Mouse (Mus musculus) kidney, postnatal 0 days (tissue): ENCODE measurements around the gene Atp13a4. TPM values are rescaled to one million over a fixed set of nuclear protein-coding genes. Genes with fewer than 3 reads are reported as not detected.

Source experiments
- ATAC-seq: fragments of 200-750 bp; cut with Nextera tagmentation; replicated peaks from 2 replicates; pipeline ENCODE4 v1.8.0; 2017; ENCODE audit warnings: low read depth, moderate number of reproducible peaks, moderate TSS enrichment, moderate library complexity; ENCODE audit not compliant: low FRiP score
- DNase-seq: peaks from one replicate; pipeline ENCODE4 v3.0.0-alpha.2; 2016; ENCODE audit warnings: low spot score
- H3K27ac ChIP-seq: fragments of 300-500 bp; sonication (generic); 2 replicates; pipeline ENCODE4 v1.5.1; 2014; ENCODE audit warnings: mild to moderate bottlenecking
- H3K27me3 ChIP-seq: fragments of 300-500 bp; sonication (generic); 2 replicates; pipeline ENCODE4 v1.6.1; 2014; ENCODE audit warnings: low read length, mixed read lengths; ENCODE audit not compliant: insufficient read depth
- H3K36me3 ChIP-seq: fragments of 300-500 bp; sonication (generic); 2 replicates; pipeline ENCODE4 v1.6.1; 2014; ENCODE audit warnings: low read length, mixed read lengths; ENCODE audit not compliant: insufficient read depth
- H3K4me1 ChIP-seq: fragments of 300-500 bp; sonication (generic); replicated peaks from 2 replicates; pipeline ENCODE4 v1.6.1; 2014; ENCODE audit warnings: antibody characterized with exemption, low read length, mixed read lengths; ENCODE audit not compliant: insufficient read depth
- H3K4me2 ChIP-seq: fragments of 300-500 bp; sonication (generic); 2 replicates; pipeline ENCODE4 v1.6.1; 2014; ENCODE audit warnings: mild to moderate bottlenecking, low read length, moderate library complexity, mixed read lengths
- H3K4me3 ChIP-seq: fragments of 300-500 bp; sonication (generic); replicated peaks from 2 replicates; pipeline ENCODE4 v1.5.1; 2014; ENCODE audit warnings: low read depth, low read length
- H3K9ac ChIP-seq: fragments of 300-500 bp; sonication (generic); 2 replicates; pipeline ENCODE4 v1.6.1; 2014; ENCODE audit warnings: low read depth, low read length
- H3K9me3 ChIP-seq: fragments of 300-500 bp; sonication (generic); replicated peaks from 2 replicates; pipeline ENCODE4 v1.6.1; 2016; ENCODE audit warnings: low read length, inconsistent platforms, mixed read lengths
- CTCF ChIP-seq: IDR thresholded peaks from 2 replicates; pipeline ENCODE4 v1.5.1; 2016; ENCODE audit warnings: antibody characterized with exemption, low read depth, mild to moderate bottlenecking, moderate library complexity
- WGBS: fragments of 180-500 bp; shearing (Covaris S2); extraction: QIAGEN DNeasy Blood & Tissue Kit; methylation state at CpG from one replicate; pipeline ENCODE4 v1.1.7; 2014; 5-methylcytosine and 5-hydroxymethylcytosine counted together
- polyA plus RNA-seq: library from polyadenylated mRNA; unstranded; fragments of >200 nt; fragmentation: Nextera tagmentation; extraction: Ambion mirVana; gene quantifications from 2 replicates; pipeline ENCODE4 v1.2.1, GENCODE M21; 2015

The Atp13a4 gene
- polyA plus RNA-seq, 1 experiment from 2014 or later = 2.6 TPM

GRCm38 (mm10) chr16:29560454-29560853 is 15.8 kb upstream of the Atp13a4 start:
- Histone ChIP-seq H3K9me3 (no peaks in the 10 kb centered on the region), H3K4me3 (no peak overlapping the region), H3K36me3 (no peaks in the 10 kb centered on the region), H3K4me2 (peak overlapping the region; percentile 11; the same call in 1 of the 2 replicates), H3K9ac (no peak overlapping the region), H3K27ac (no peak overlapping the region), H3K4me1 (no peaks in the 10 kb centered on the region), H3K27me3 (no peaks in the 10 kb centered on the region)
- DNase-seq = no peak
- 44% methylated on average over 10 of the region's 10 CpGs for WGBS
- no peak for ATAC-seq
- no peak for TF ChIP-seq CTCF

GRCm38 (mm10) chr16:29559667-29560066 is 15.0 kb upstream of the Atp13a4 start:
- H3K4me2 ChIP-seq = no peak overlapping the region
- WGBS = 69% methylated on average over 5 of the region's 5 CpGs
- no peaks in the 10 kb centered on the region for H3K9me3 ChIP-seq
- H3K36me3 ChIP-seq = no peaks in the 10 kb centered on the region
- H3K4me1 ChIP-seq = no peaks in the 10 kb centered on the region
- H3K27ac ChIP-seq = no peak overlapping the region
- H3K9ac ChIP-seq = no peak overlapping the region
- H3K27me3 ChIP-seq = no peaks in the 10 kb centered on the region
- ATAC-seq (no peak), DNase-seq (no peak)
- no peak for TF ChIP-seq CTCF
- no peak overlapping the region for H3K4me3 ChIP-seq

- Histone ChIP-seq H3K36me3 (no peaks in the 10 kb centered on the region), H3K27ac (no peak overlapping the region), H3K9ac (no peak overlapping the region), H3K4me1 (peaks cover 2% of the 10 kb centered on the region; the same call in 1 of the 2 replicates), H3K9me3 (no peaks in the 10 kb centered on the region), H3K4me3 (no peak overlapping the region), H3K27me3 (no peaks in the 10 kb centered on the region), H3K4me2 (peak overlapping the region; percentile 30)
- DNase-seq (peak; percentile 18), ATAC-seq (no peak)
- no peak for TF ChIP-seq CTCF
- 48% methylated on average over 11 of the region's 11 CpGs for WGBS
Measured at GRCm38 (mm10) chr16:29541261-29541683, 3.4 kb downstream of the Atp13a4 start.

- H3K4me3 ChIP-seq = no peak overlapping the region
- no peak for ATAC-seq
- H3K9ac ChIP-seq = no peak overlapping the region
- no peaks in the 10 kb centered on the region for H3K27me3 ChIP-seq
- no peak overlapping the region for H3K27ac ChIP-seq
- DNase-seq = no peak
- no peak for TF ChIP-seq CTCF
- H3K4me2 ChIP-seq = no peak overlapping the region
- peaks cover 2% of the 10 kb centered on the region; the same call in 1 of the 2 replicates for H3K4me1 ChIP-seq
- H3K9me3 ChIP-seq = no peaks in the 10 kb centered on the region
- no peaks in the 10 kb centered on the region for H3K36me3 ChIP-seq
Measured at GRCm38 (mm10) chr16:29539906-29540305, 4.8 kb downstream of the Atp13a4 start.

GRCm38 (mm10) chr16:29536411-29537204 is 8.1 kb downstream of the Atp13a4 start:
- peaks cover 2% of the 10 kb centered on the region; the same call in 1 of the 2 replicates for H3K4me1 ChIP-seq
- ATAC-seq = peak; percentile 73; the same call in 1 of the 2 replicates
- no peaks in the 10 kb centered on the region for H3K9me3 ChIP-seq
- peak; percentile 16 for DNase-seq
- WGBS = 67% methylated on average over 15 of the region's 15 CpGs
- peak overlapping the region; percentile 10 for H3K27ac ChIP-seq
- no peaks in the 10 kb centered on the region for H3K27me3 ChIP-seq
- no peak overlapping the region; the same call in 1 of the 2 replicates for H3K4me2 ChIP-seq
- TF ChIP-seq CTCF = no peak
- no peak overlapping the region for H3K9ac ChIP-seq
- H3K4me3 ChIP-seq = no peak overlapping the region
- H3K36me3 ChIP-seq = no peaks in the 10 kb centered on the region

GRCm38 (mm10) chr16:29535866-29536265 is 8.8 kb downstream of the Atp13a4 start:
- Histone ChIP-seq H3K4me2 (no peak overlapping the region), H3K27ac (no peak overlapping the region), H3K27me3 (no peaks in the 10 kb centered on the region), H3K4me1 (peaks cover under 1% of the 10 kb centered on the region; the same call in 1 of the 2 replicates), H3K9ac (no peak overlapping the region), H3K36me3 (no peaks in the 10 kb centered on the region), H3K4me3 (no peak overlapping the region), H3K9me3 (no peaks in the 10 kb centered on the region)
- WGBS = 87% methylated on average over 4 of the region's 4 CpGs
- no peak for TF ChIP-seq CTCF
- no peak for ATAC-seq
- DNase-seq = no peak
